Mouse (Mus musculus): ENCODE measurements at regions not wholly inside any gene's neighbourhood (a gene's known extent, or its start where the extent isn't known, plus 50 kb on each side); places are given as distances from the start of the nearest gene placed in this dataset.

DNA sequence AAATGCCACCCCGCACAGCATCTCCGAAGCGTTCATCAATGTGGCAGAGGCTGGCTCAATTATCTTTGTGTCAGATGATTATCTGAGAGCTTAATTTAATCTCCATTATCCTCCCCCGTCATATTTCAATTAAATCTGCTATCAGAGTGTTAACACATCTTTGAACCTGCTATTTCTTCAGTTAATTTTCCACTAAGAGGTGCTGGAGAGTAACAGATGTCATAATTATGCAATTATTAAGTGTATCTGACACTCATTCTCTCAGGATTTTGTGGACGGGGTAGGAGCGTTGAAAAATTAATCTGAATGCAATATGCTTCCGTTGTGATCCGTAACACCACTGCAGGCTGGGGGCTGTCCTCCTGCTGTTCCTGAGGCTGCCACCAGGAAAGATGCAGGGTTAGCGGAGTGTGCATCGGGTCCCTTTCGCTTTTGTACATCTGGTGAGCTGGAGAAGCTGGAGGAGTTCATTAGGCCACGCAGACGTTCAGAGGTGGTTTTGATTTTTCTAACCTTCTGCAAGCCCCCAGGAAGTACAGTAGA lies 421.3 kb upstream of the Sall1 start:
- TF ChIP-seq POLR2A (IDR thresholded peaks at IDR 0.05; ENCODE audit: low read depth, low read length) (no peak), CTCF (IDR thresholded peaks at IDR 0.05; ENCODE audit: borderline replicate concordance, insufficient read depth, low read length) (no peak)
- no peak overlapping the region for H3K27ac ChIP-seq (ENCODE audit: insufficient read depth, low read length)
- H3K4me3 ChIP-seq (ENCODE audit: insufficient read depth, low read length) = no peak overlapping the region

DNA sequence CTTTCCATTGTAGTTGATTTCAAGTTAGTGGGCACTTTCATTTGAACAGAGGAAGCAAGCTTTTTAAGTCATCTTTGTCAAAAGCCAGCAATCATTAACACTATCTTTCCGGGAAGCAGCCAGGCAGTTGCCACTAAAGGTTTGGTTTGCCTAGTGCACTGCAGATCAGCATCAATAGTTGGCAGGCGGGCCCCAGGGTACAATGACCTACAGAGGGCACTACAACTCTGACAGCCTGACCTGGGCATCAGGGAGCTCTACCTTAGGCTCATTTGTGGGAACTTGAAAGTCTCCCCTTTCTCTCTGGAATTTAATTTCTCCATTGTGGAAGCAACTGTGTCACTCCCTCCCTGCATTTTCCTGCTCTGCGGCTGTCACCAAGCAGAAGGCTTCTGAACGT lies 412.6 kb upstream of the Sall1 start:
- Histone ChIP-seq H3K4me1 (ENCODE audit: control insufficient read depth, insufficient read depth, low read length) (no peaks in the 10 kb centered on the region), H3K27ac (ENCODE audit: insufficient read depth, low read length) (no peak overlapping the region), H3K4me3 (ENCODE audit: insufficient read depth, low read length) (no peak overlapping the region)

More for the DNA sequence above, 421.3 kb upstream of the Sall1 start:
- H3K4me1 ChIP-seq (ENCODE audit: control insufficient read depth, insufficient read depth, low read length) = no peaks in the 10 kb centered on the region

DNA sequence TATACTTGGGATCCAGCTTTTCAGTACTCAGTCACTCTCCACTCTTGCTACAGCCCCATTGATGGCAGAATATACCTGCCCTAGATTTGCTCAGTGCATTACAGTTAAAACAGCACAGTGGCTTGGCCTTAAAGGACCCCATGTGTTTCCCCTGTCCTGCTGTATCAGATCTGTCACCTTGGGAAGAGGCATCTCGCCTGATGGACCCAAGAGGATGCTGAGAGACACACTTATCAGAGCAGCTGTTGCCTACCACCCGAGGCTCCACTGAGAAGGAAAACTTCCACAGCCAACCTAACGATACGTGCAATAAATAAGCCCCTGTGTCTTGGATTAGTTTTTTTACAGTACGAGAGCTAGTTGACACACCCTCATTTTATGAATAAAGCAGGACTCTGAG lies 411.8 kb upstream of the Sall1 start:
- Histone ChIP-seq H3K27ac (ENCODE audit: insufficient read depth, low read length) (no peak overlapping the region), H3K4me1 (ENCODE audit: control insufficient read depth, insufficient read depth, low read length) (no peaks in the 10 kb centered on the region), H3K4me3 (ENCODE audit: insufficient read depth, low read length) (no peak overlapping the region)
- TF ChIP-seq POLR2A (IDR thresholded peaks at IDR 0.05; ENCODE audit: low read depth, low read length) (no peak), CTCF (IDR thresholded peaks at IDR 0.05; ENCODE audit: borderline replicate concordance, insufficient read depth, low read length) (no peak)

More for the DNA sequence above, 412.6 kb upstream of the Sall1 start:
- TF ChIP-seq CTCF (IDR thresholded peaks at IDR 0.05; ENCODE audit: borderline replicate concordance, insufficient read depth, low read length) (no peak), POLR2A (IDR thresholded peaks at IDR 0.05; ENCODE audit: low read depth, low read length) (no peak)

GRCm38 (mm10) chr8:89454197-89454596 lies 410.2 kb upstream of the Sall1 start:
- Histone ChIP-seq H3K4me1 (ENCODE audit: control insufficient read depth, insufficient read depth, low read length) (no peaks in the 10 kb centered on the region), H3K27ac (ENCODE audit: insufficient read depth, low read length) (no peak overlapping the region), H3K4me3 (ENCODE audit: insufficient read depth, low read length) (no peak overlapping the region)
- TF ChIP-seq POLR2A (IDR thresholded peaks at IDR 0.05; ENCODE audit: low read depth, low read length) (no peak), CTCF (IDR thresholded peaks at IDR 0.05; ENCODE audit: borderline replicate concordance, insufficient read depth, low read length) (no peak)

- TF ChIP-seq POLR2A (IDR thresholded peaks at IDR 0.05; ENCODE audit: low read depth, low read length) (no peak), CTCF (IDR thresholded peaks at IDR 0.05; ENCODE audit: borderline replicate concordance, insufficient read depth, low read length) (no peak)
- no peak overlapping the region for H3K27ac ChIP-seq (ENCODE audit: insufficient read depth, low read length)
- H3K4me1 ChIP-seq (ENCODE audit: control insufficient read depth, insufficient read depth, low read length) = no peaks in the 10 kb centered on the region
- H3K4me3 ChIP-seq (ENCODE audit: insufficient read depth, low read length) = no peak overlapping the region
Measured at GRCm38 (mm10) chr8:89453724-89454123, 409.8 kb upstream of the Sall1 start.

- TF ChIP-seq POLR2A (IDR thresholded peaks at IDR 0.05; ENCODE audit: low read depth, low read length) = no peak
- no peak for TF ChIP-seq CTCF (IDR thresholded peaks at IDR 0.05; ENCODE audit: borderline replicate concordance, insufficient read depth, low read length)
- no peak overlapping the region for H3K4me3 ChIP-seq (ENCODE audit: insufficient read depth, low read length)
- no peaks in the 10 kb centered on the region for H3K4me1 ChIP-seq (ENCODE audit: control insufficient read depth, insufficient read depth, low read length)
- no peak overlapping the region for H3K27ac ChIP-seq (ENCODE audit: insufficient read depth, low read length)
Measured at GRCm38 (mm10) chr8:89444466-89444865, 400.5 kb upstream of the Sall1 start.

DNA sequence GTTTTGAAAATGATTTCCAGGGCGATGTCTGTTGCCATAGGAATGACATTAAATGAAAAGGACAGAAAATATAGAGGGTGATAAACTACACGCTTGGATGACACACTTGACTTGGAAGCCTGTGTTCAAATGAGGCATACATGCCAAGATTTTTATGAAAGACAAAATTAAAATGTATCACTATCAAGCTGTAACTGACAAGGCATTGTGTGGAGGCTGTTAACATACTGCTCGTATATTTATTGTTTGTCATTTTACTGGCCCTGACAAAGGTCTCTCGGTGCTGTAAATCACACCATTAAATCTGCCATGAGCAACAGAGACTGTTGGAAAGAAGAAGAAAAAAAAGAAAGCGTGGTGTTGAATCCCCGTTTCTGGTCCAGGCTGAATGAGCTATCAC lies 395.3 kb upstream of the Sall1 start:
- H3K4me3 ChIP-seq (ENCODE audit: insufficient read depth, low read length) = no peak overlapping the region
- TF ChIP-seq POLR2A (IDR thresholded peaks at IDR 0.05; ENCODE audit: low read depth, low read length) = no peak
- TF ChIP-seq CTCF (IDR thresholded peaks at IDR 0.05; ENCODE audit: borderline replicate concordance, insufficient read depth, low read length) = no peak
- H3K27ac ChIP-seq (ENCODE audit: insufficient read depth, low read length) = no peak overlapping the region
- no peaks in the 10 kb centered on the region for H3K4me1 ChIP-seq (ENCODE audit: control insufficient read depth, insufficient read depth, low read length)

GRCm38 (mm10) chr8:89426969-89427368 lies 383.0 kb upstream of the Sall1 start:
- TF ChIP-seq POLR2A (IDR thresholded peaks at IDR 0.05; ENCODE audit: low read depth, low read length) = no peak
- Histone ChIP-seq H3K4me3 (ENCODE audit: insufficient read depth, low read length) (no peak overlapping the region), H3K4me1 (ENCODE audit: control insufficient read depth, insufficient read depth, low read length) (no peaks in the 10 kb centered on the region), H3K27ac (ENCODE audit: insufficient read depth, low read length) (no peak overlapping the region)

- TF ChIP-seq CTCF (IDR thresholded peaks at IDR 0.05; ENCODE audit: borderline replicate concordance, insufficient read depth, low read length) (no peak), POLR2A (IDR thresholded peaks at IDR 0.05; ENCODE audit: low read depth, low read length) (no peak)
- H3K27ac ChIP-seq (ENCODE audit: insufficient read depth, low read length) = no peak overlapping the region
- no peak overlapping the region for H3K4me3 ChIP-seq (ENCODE audit: insufficient read depth, low read length)
- no peaks in the 10 kb centered on the region for H3K4me1 ChIP-seq (ENCODE audit: control insufficient read depth, insufficient read depth, low read length)
Measured at GRCm38 (mm10) chr8:89415287-89415686, 371.3 kb upstream of the Sall1 start.

- Histone ChIP-seq H3K27ac (ENCODE audit: insufficient read depth, low read length) (no peak overlapping the region), H3K4me3 (ENCODE audit: insufficient read depth, low read length) (no peak overlapping the region), H3K4me1 (ENCODE audit: control insufficient read depth, insufficient read depth, low read length) (no peaks in the 10 kb centered on the region)
- TF ChIP-seq POLR2A (IDR thresholded peaks at IDR 0.05; ENCODE audit: low read depth, low read length) (no peak), CTCF (IDR thresholded peaks at IDR 0.05; ENCODE audit: borderline replicate concordance, insufficient read depth, low read length) (no peak)
Measured at GRCm38 (mm10) chr8:89412500-89412899, 368.5 kb upstream of the Sall1 start.

DNA sequence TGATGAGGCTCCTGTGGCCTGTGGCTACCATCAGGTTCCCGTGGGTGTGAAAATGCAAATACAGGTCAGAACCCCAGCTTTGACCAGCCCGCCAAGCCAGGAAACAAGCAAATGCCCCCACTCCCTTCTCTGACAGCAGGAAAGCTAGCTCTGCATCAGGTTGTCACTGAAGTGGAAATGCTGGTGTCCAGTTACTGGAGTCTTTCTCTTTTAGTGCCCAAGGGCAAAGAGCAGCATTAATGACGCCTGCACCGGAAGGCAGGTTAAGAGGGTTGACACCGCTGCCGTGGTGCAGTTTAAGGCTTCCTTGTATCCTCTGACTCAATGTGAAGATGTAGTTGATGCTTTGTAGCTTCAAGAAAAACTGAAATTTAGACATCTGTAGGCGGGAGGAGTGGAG lies 368.1 kb upstream of the Sall1 start:
- Histone ChIP-seq H3K27ac (ENCODE audit: insufficient read depth, low read length) (no peak overlapping the region), H3K4me1 (ENCODE audit: control insufficient read depth, insufficient read depth, low read length) (no peaks in the 10 kb centered on the region), H3K4me3 (ENCODE audit: insufficient read depth, low read length) (no peak overlapping the region)
- TF ChIP-seq POLR2A (IDR thresholded peaks at IDR 0.05; ENCODE audit: low read depth, low read length) = no peak
- no peak for TF ChIP-seq CTCF (IDR thresholded peaks at IDR 0.05; ENCODE audit: borderline replicate concordance, insufficient read depth, low read length)
